Mouse (Mus musculus): ENCODE measurements around the gene Yju2. TPM values are rescaled to one million over a fixed set of nuclear protein-coding genes. Genes with fewer than 3 reads are reported as not detected.
A peak's percentile ranks its signal among the peaks of the same experiment; 100 is the strongest.
"Not testable (repeated sequence)": the region's sequence is repeated elsewhere in the genome, so short reads cannot be mapped to it uniquely, and the experiment has no call there.

Yju2 gene
- 31.0 and 34.0 TPM in 2 replicates for polyA plus RNA-seq (2016; fragmentation: Nextera tagmentation; extraction: Ambion mirVana)

GRCm38 (mm10) chr17:55958918-55959728, at the start of gene Yju2:
Gene Yju2 (plus strand): TSS chr17:55959099.
- Histone ChIP-seq H3K4me3 (peak within 1 kb of the TSS; percentile 58), H3K27ac (replicated peaks) (peak within 1 kb of the TSS; percentile 89), H3K9me3 (replicated peaks) (no peaks in the 10 kb centered on the region), H3K36me3 (peaks cover 35% of the 10 kb centered on the region), H3K27me3 (ENCODE audit: low read depth, poor library complexity, severe bottlenecking) (peaks cover 15% of the 10 kb centered on the region), H3K4me1 (peaks cover 40% of the 10 kb centered on the region)
- under 1% methylated on average over 45 of the region's 46 CpGs for WGBS
- DNase-seq (ENCODE audit: low spot score) = peak; percentile 94

- WGBS = 2% methylated on average over 33 of the region's 33 CpGs
- no peaks in the 10 kb centered on the region for H3K27me3 ChIP-seq (ENCODE audit: low read depth, poor library complexity, severe bottlenecking)
- peaks cover 10% of the 10 kb centered on the region; the same call in 1 of the 2 replicates for H3K9me3 ChIP-seq (replicated peaks)
- H3K4me1 ChIP-seq = peaks cover 12% of the 10 kb centered on the region
- peak overlapping the region; percentile 61 for H3K4me3 ChIP-seq
- H3K36me3 ChIP-seq = no peaks in the 10 kb centered on the region
- H3K27ac ChIP-seq (replicated peaks) = peak overlapping the region; percentile 90
- peak; percentile 80 for DNase-seq (ENCODE audit: low spot score)
Measured at GRCm38 (mm10) chr17:55931553-55932502, 27.1 kb upstream of the Yju2 start.

GRCm38 (mm10) chr17:55932635-55933034, 26.3 kb upstream of the Yju2 start:
- H3K27me3 ChIP-seq (ENCODE audit: low read depth, poor library complexity, severe bottlenecking) = no peaks in the 10 kb centered on the region
- DNase-seq (ENCODE audit: low spot score) = no peak
- H3K27ac ChIP-seq (replicated peaks) = peak overlapping the region; percentile 90; the same call in 1 of the 2 replicates
- peaks cover 18% of the 10 kb centered on the region; the same call in 1 of the 2 replicates for H3K9me3 ChIP-seq (replicated peaks)
- H3K36me3 ChIP-seq = no peaks in the 10 kb centered on the region
- H3K4me1 ChIP-seq = peaks cover 12% of the 10 kb centered on the region
- H3K4me3 ChIP-seq = peak overlapping the region; percentile 61
- 72% methylated on average over 2 of the region's 2 CpGs for WGBS

GRCm38 (mm10) chr17:55933191-55933590, 25.7 kb upstream of the Yju2 start:
- Histone ChIP-seq H3K9me3 (replicated peaks) (peaks cover 23% of the 10 kb centered on the region; the same call in 1 of the 2 replicates), H3K4me3 (peak overlapping the region; percentile 61; the same call in 1 of the 2 replicates), H3K36me3 (peaks cover 5% of the 10 kb centered on the region; the same call in 1 of the 2 replicates), H3K27me3 (ENCODE audit: low read depth, poor library complexity, severe bottlenecking) (no peaks in the 10 kb centered on the region), H3K27ac (replicated peaks) (no peak overlapping the region), H3K4me1 (peaks cover 12% of the 10 kb centered on the region)
- DNase-seq (ENCODE audit: low spot score) = no peak
- WGBS = 95% methylated on average over 15 of the region's 15 CpGs

GRCm38 (mm10) chr17:55944387-55944865, 14.5 kb upstream of the Yju2 start:
- H3K4me1 ChIP-seq; H3K27me3 ChIP-seq (ENCODE audit: low read depth, poor library complexity, severe bottlenecking); DNase-seq (ENCODE audit: low spot score); H3K9me3 ChIP-seq (replicated peaks): not testable (repeated sequence)
- WGBS = 40% methylated on average over 10 of the region's 10 CpGs
- H3K27ac ChIP-seq (replicated peaks) = peak overlapping the region; percentile 86; the same call in 1 of the 2 replicates
- peak overlapping the region; percentile 62 for H3K4me3 ChIP-seq
- peaks cover 20% of the 10 kb centered on the region for H3K36me3 ChIP-seq

GRCm38 (mm10) chr17:55944866-55945682, 13.8 kb upstream of the Yju2 start:
- WGBS = under 1% methylated on average over 56 of the region's 56 CpGs
- H3K36me3 ChIP-seq = peaks cover 13% of the 10 kb centered on the region
- peak overlapping the region; percentile 62 for H3K4me3 ChIP-seq

GRCm38 (mm10) chr17:55945696-55946095, 13.2 kb upstream of the Yju2 start:
- peak overlapping the region; percentile 86 for H3K27ac ChIP-seq (replicated peaks)
- no peak for DNase-seq (ENCODE audit: low spot score)
- H3K4me3 ChIP-seq = peak overlapping the region; percentile 62
- 37% methylated on average over 5 of the region's 5 CpGs for WGBS
- H3K27me3 ChIP-seq (ENCODE audit: low read depth, poor library complexity, severe bottlenecking) = no peaks in the 10 kb centered on the region
- no peaks in the 10 kb centered on the region for H3K9me3 ChIP-seq (replicated peaks)
- H3K4me1 ChIP-seq = peaks cover 7% of the 10 kb centered on the region
- peaks cover 7% of the 10 kb centered on the region for H3K36me3 ChIP-seq

More at GRCm38 (mm10) chr17:55944866-55945682, 13.8 kb upstream of the Yju2 start:
- H3K27me3 ChIP-seq (ENCODE audit: low read depth, poor library complexity, severe bottlenecking); H3K4me1 ChIP-seq; H3K9me3 ChIP-seq (replicated peaks): not testable (repeated sequence)
- DNase-seq (ENCODE audit: low spot score) = peak; percentile 76
- peak overlapping the region; percentile 86 for H3K27ac ChIP-seq (replicated peaks)

GRCm38 (mm10) chr17:55948647-55949046, 10.3 kb upstream of the Yju2 start:
- Histone ChIP-seq H3K27ac (replicated peaks) (no peak overlapping the region), H3K4me3 (no peak overlapping the region), H3K4me1 (peaks cover 7% of the 10 kb centered on the region), H3K36me3 (no peaks in the 10 kb centered on the region), H3K27me3 (ENCODE audit: low read depth, poor library complexity, severe bottlenecking) (no peaks in the 10 kb centered on the region), H3K9me3 (replicated peaks) (no peaks in the 10 kb centered on the region)
- no peak for DNase-seq (ENCODE audit: low spot score)
- 91% methylated on average over 4 of the region's 4 CpGs for WGBS

GRCm38 (mm10) chr17:55949400-55949799, 9.5 kb upstream of the Yju2 start, which contains the start of gene Zfp119b:
Gene Zfp119b (minus strand): TSS chr17:55949500.
- no peaks in the 10 kb centered on the region for H3K9me3 ChIP-seq (replicated peaks)
- H3K4me3 ChIP-seq = no peak within 1 kb of the TSS
- no peak within 1 kb of the TSS for H3K27ac ChIP-seq (replicated peaks)
- H3K4me1 ChIP-seq = peaks cover 7% of the 10 kb centered on the region
- H3K36me3 ChIP-seq = no peaks in the 10 kb centered on the region
- H3K27me3 ChIP-seq (ENCODE audit: low read depth, poor library complexity, severe bottlenecking) = peaks cover 5% of the 10 kb centered on the region
- no peak for DNase-seq (ENCODE audit: low spot score)
- 81% methylated on average over 2 of the region's 2 CpGs for WGBS

GRCm38 (mm10) chr17:55950601-55951000, 8.3 kb upstream of the Yju2 start:
- H3K4me1 ChIP-seq = peaks cover 3% of the 10 kb centered on the region
- H3K4me3 ChIP-seq = no peak overlapping the region
- H3K9me3 ChIP-seq (replicated peaks) = no peaks in the 10 kb centered on the region
- DNase-seq (ENCODE audit: low spot score) = no peak
- H3K36me3 ChIP-seq = no peaks in the 10 kb centered on the region
- WGBS = 78% methylated on average over 9 of the region's 9 CpGs
- H3K27ac ChIP-seq (replicated peaks) = no peak overlapping the region
- peaks cover 17% of the 10 kb centered on the region for H3K27me3 ChIP-seq (ENCODE audit: low read depth, poor library complexity, severe bottlenecking)

GRCm38 (mm10) chr17:55952041-55952440, 6.9 kb upstream of the Yju2 start:
- peaks cover 17% of the 10 kb centered on the region for H3K27me3 ChIP-seq (ENCODE audit: low read depth, poor library complexity, severe bottlenecking)
- H3K36me3 ChIP-seq = no peaks in the 10 kb centered on the region
- no peak for DNase-seq (ENCODE audit: low spot score)
- H3K9me3 ChIP-seq (replicated peaks) = no peaks in the 10 kb centered on the region
- H3K4me1 ChIP-seq = peaks cover 14% of the 10 kb centered on the region
- no peak overlapping the region for H3K4me3 ChIP-seq
- no peak overlapping the region for H3K27ac ChIP-seq (replicated peaks)

Measured in midbrain, embryonic 10.5 days (tissue).